Mouse (Mus musculus) embryonic facial prominence, embryonic 11.5 days (tissue): Measurements from ENCODE around the gene Kras. TPM values are rescaled to one million over a fixed set of nuclear protein-coding genes. Genes with fewer than 3 reads are reported as not detected.

Source experiments
- ATAC-seq: fragments of 200-750 bp; cut with Nextera tagmentation; replicated peaks from 2 replicates; pipeline ENCODE4 v1.8.0; 2017; ENCODE audit warnings: low read depth; ENCODE audit not compliant: insufficient number of reproducible peaks, low FRiP score, low TSS enrichment
- DNase-seq: peaks from one replicate; pipeline ENCODE4 v3.0.0-alpha.2; 2015; ENCODE audit warnings: low spot score
- H3K27ac ChIP-seq: fragments of 300-500 bp; sonication (generic); replicated peaks from 2 replicates; pipeline ENCODE4 v1.5.1; 2014; ENCODE audit warnings: mild to moderate bottlenecking, low read depth, low read length, control low read depth
- H3K27me3 ChIP-seq: fragments of 300-500 bp; sonication (generic); 2 replicates; pipeline ENCODE4 v1.6.1; 2014; ENCODE audit warnings: mild to moderate bottlenecking, low read length, moderate library complexity, mixed read lengths; ENCODE audit not compliant: control insufficient read depth, insufficient read depth
- H3K36me3 ChIP-seq: fragments of 300-500 bp; sonication (generic); replicated peaks from 2 replicates; pipeline ENCODE4 v1.6.1; 2014; ENCODE audit warnings: low read depth, mild to moderate bottlenecking, low read length, moderate library complexity, mixed read lengths; ENCODE audit not compliant: control insufficient read depth, insufficient read depth
- H3K4me1 ChIP-seq: fragments of 300-500 bp; sonication (generic); 2 replicates; pipeline ENCODE4 v1.6.1; 2014; ENCODE audit warnings: low read length, mixed read lengths; ENCODE audit not compliant: control insufficient read depth, insufficient read depth
- H3K4me2 ChIP-seq: fragments of 300-500 bp; sonication (generic); 2 replicates; pipeline ENCODE4 v1.6.1; 2014; ENCODE audit warnings: low read depth, mild to moderate bottlenecking, control low read depth, low read length, moderate library complexity
- H3K4me3 ChIP-seq: fragments of 300-500 bp; sonication (generic); 2 replicates; pipeline ENCODE4 v1.5.1; 2014; ENCODE audit warnings: low read depth, low read length, control low read depth
- H3K9ac ChIP-seq: fragments of 300-500 bp; sonication (generic); replicated peaks from 2 replicates; pipeline ENCODE4 v1.6.1; 2014; ENCODE audit warnings: mild to moderate bottlenecking, control low read depth, low read length
- H3K9me3 ChIP-seq: fragments of 300-500 bp; sonication (generic); replicated peaks from 2 replicates; pipeline ENCODE4 v1.6.1; 2016; ENCODE audit warnings: mild to moderate bottlenecking, low read length, inconsistent platforms, mixed read lengths; ENCODE audit not compliant: control insufficient read depth
- WGBS: fragments of 180-500 bp; shearing (Covaris S2); extraction: QIAGEN DNeasy Blood & Tissue Kit; methylation state at CpG from one replicate; pipeline ENCODE4 v1.1.7; 2014; 5-methylcytosine and 5-hydroxymethylcytosine counted together
- polyA plus RNA-seq: library from polyadenylated mRNA; unstranded; fragments of >200 nt; fragmentation: Nextera tagmentation; extraction: Ambion mirVana; gene quantifications from 2 replicates; pipeline ENCODE4 v1.2.1, GENCODE M21; 2014

The Kras gene
- polyA plus RNA-seq, 1 experiment from 2014 or later, result 116 TPM

- H3K36me3 ChIP-seq, result no peaks in the 10 kb centered on the region
- H3K4me3 ChIP-seq, result no peak overlapping the region
- 84% methylated on average over 7 of the region's 7 CpGs for WGBS
- no peak overlapping the region for H3K9ac ChIP-seq
- H3K27me3 ChIP-seq, result no peaks in the 10 kb centered on the region
- no peak for DNase-seq
- no peak overlapping the region for H3K27ac ChIP-seq
- no peak for ATAC-seq
- no peak overlapping the region for H3K4me2 ChIP-seq
- no peaks in the 10 kb centered on the region for H3K9me3 ChIP-seq
- no peaks in the 10 kb centered on the region for H3K4me1 ChIP-seq
Measured at GRCm38 (mm10) chr6:145262314-145262713, 12.3 kb upstream of the Kras start.

GRCm38 (mm10) chr6:145256701-145257073 lies 6.6 kb upstream of the Kras start:
- DNase-seq (no peak), ATAC-seq (no peak)
- Histone ChIP-seq H3K4me2 (no peak overlapping the region), H3K27me3 (no peaks in the 10 kb centered on the region), H3K4me1 (no peaks in the 10 kb centered on the region), H3K9ac (no peak overlapping the region), H3K27ac (no peak overlapping the region), H3K36me3 (no peaks in the 10 kb centered on the region), H3K4me3 (no peak overlapping the region), H3K9me3 (no peaks in the 10 kb centered on the region)
- WGBS, result 32% methylated on average over 2 of the region's 2 CpGs

- Histone ChIP-seq H3K4me1 (no peaks in the 10 kb centered on the region), H3K9me3 (no peaks in the 10 kb centered on the region), H3K9ac (no peak overlapping the region), H3K4me3 (no peak overlapping the region), H3K27me3 (no peaks in the 10 kb centered on the region), H3K36me3 (no peaks in the 10 kb centered on the region), H3K4me2 (no peak overlapping the region), H3K27ac (no peak overlapping the region)
- ATAC-seq (no peak), DNase-seq (no peak)
- WGBS, result 80% methylated on average over 13 of the region's 13 CpGs
Measured at GRCm38 (mm10) chr6:145255952-145256700, 6.1 kb upstream of the Kras start.

- peak overlapping the region; percentile 70 for H3K4me2 ChIP-seq
Measured at GRCm38 (mm10) chr6:145250820-145251219, 781 bp upstream of the Kras start.

GRCm38 (mm10) chr6:145249291-145250184 lies 501 bp downstream of the Kras start:
- Histone ChIP-seq H3K9me3 (no peaks in the 10 kb centered on the region), H3K36me3 (no peaks in the 10 kb centered on the region), H3K27me3 (no peaks in the 10 kb centered on the region), H3K4me3 (peak overlapping the region; percentile 92), H3K4me1 (peaks cover 3% of the 10 kb centered on the region; the same call in 1 of the 2 replicates), H3K27ac (peak overlapping the region; percentile 75), H3K9ac (peak overlapping the region; percentile 94), H3K4me2 (peak overlapping the region; percentile 78)
- DNase-seq (peak; percentile 58), ATAC-seq (peak; percentile 56)
- 0% methylated on average over 57 of the region's 124 CpGs for whole genome bisulfite sequencing

More at GRCm38 (mm10) chr6:145250820-145251219, 781 bp upstream of the Kras start:
- Histone ChIP-seq H3K9me3 (no peaks in the 10 kb centered on the region), H3K27ac (peak overlapping the region; percentile 75; the same call in 1 of the 2 replicates), H3K4me1 (peaks cover 3% of the 10 kb centered on the region; the same call in 1 of the 2 replicates), H3K27me3 (no peaks in the 10 kb centered on the region), H3K4me3 (peak overlapping the region; percentile 92), H3K9ac (peak overlapping the region; percentile 94), H3K36me3 (no peaks in the 10 kb centered on the region)
- ATAC-seq (no peak; the same call in 1 of the 2 replicates), DNase-seq (no peak)
- WGBS, result 12% methylated on average over 16 of the region's 16 CpGs

GRCm38 (mm10) chr6:145247886-145248285 lies 2.2 kb downstream of the Kras start:
- no peak overlapping the region for H3K4me3 ChIP-seq
- peaks cover 3% of the 10 kb centered on the region; the same call in 1 of the 2 replicates for H3K4me1 ChIP-seq
- H3K9me3 ChIP-seq, result no peaks in the 10 kb centered on the region
- DNase-seq (no peak), ATAC-seq (no peak)
- H3K4me2 ChIP-seq, result no peak overlapping the region
- no peaks in the 10 kb centered on the region for H3K27me3 ChIP-seq
- no peak overlapping the region for H3K9ac ChIP-seq
- no peaks in the 10 kb centered on the region for H3K36me3 ChIP-seq
- no peak overlapping the region for H3K27ac ChIP-seq
- 68% methylated on average over 3 of the region's 3 CpGs for WGBS

GRCm38 (mm10) chr6:145246841-145247240 lies 3.2 kb downstream of the Kras start:
- H3K27me3 ChIP-seq, result no peaks in the 10 kb centered on the region
- H3K9me3 ChIP-seq, result no peaks in the 10 kb centered on the region
- no peak overlapping the region for H3K4me2 ChIP-seq
- no peak for DNase-seq
- peaks cover 3% of the 10 kb centered on the region; the same call in 1 of the 2 replicates for H3K4me1 ChIP-seq
- H3K36me3 ChIP-seq, result no peaks in the 10 kb centered on the region
- no peak overlapping the region for H3K4me3 ChIP-seq
- no peak overlapping the region for H3K27ac ChIP-seq
- 95% methylated on average over 5 of the region's 5 CpGs for WGBS
- no peak overlapping the region for H3K9ac ChIP-seq
- no peak for ATAC-seq

- Histone ChIP-seq H3K4me2 (no peak overlapping the region), H3K36me3 (no peaks in the 10 kb centered on the region), H3K4me1 (no peaks in the 10 kb centered on the region), H3K9ac (no peak overlapping the region), H3K27me3 (no peaks in the 10 kb centered on the region), H3K27ac (no peak overlapping the region), H3K4me3 (no peak overlapping the region), H3K9me3 (no peaks in the 10 kb centered on the region)
- WGBS, result 56% methylated on average over 1 of the region's 1 CpGs
- ATAC-seq (no peak), DNase-seq (peak; percentile 72)
Measured at GRCm38 (mm10) chr6:145242521-145242920, 7.5 kb downstream of the Kras start.
